Mouse (Mus musculus): Measurements from ENCODE around the gene Mdc1. TPM values are rescaled to one million over a fixed set of nuclear protein-coding genes. Genes with fewer than 3 reads are reported as not detected.

Mdc1 gene
- 10 to 100 TPM; 21.9 to 27.1 TPM for total RNA-seq (2021)
- long read RNA-seq, experiment 1, partial matches to known transcripts = 0 of 1 reads
- long read RNA-seq, experiment 1, other reads (novel, unspliced or antisense) = 1 of 1 reads
- long read RNA-seq, experiment 2 = 0 reads

DNA sequence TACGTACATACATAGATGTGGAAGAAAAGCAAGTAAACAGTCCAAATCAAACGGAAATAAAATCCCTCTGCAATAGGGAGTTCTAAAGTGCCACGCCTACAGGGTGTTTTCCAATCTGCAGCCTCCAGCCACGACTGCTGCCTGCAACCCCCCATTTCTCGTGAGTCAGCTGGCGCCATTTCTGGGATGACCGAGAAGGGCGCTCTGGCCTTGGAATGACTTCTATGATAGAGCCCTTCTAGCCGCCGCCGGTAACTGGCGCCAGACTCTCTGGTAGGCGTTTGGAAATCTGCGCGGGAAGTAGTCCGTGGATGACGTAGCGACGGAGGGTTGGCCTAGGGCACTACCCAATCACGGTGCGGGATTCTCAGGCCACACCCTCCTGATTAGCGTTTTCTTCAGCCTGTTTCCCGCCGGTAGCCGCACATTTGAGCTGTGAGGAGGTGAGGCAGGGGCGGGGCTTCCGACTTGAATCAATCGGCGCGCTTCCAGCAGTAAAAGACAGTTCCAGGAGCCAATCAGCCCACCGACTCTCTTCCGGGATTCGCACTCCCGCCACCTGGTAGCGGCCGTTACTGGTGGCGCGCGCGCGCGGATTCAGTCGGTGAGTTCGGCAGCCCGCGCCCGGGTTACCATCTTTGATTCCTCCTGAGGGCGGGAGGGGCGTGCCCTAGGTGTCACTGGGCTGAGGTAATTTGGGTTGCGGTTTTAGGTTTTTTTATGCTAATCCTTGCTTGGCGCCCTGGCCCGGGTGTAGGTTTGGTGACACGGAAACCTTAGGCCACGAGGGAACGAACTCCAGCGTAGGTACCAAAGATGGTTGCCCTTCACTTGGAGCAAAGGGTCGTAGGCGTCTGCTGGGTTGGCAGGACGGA is at the start of gene Mdc1:
Gene Mdc1 (plus strand): TSS at position 440 of the 875 bp plus-strand sequence.
- peak; percentile 98 for DNase-seq

GRCm38 (mm10) chr17:35792837-35793236 is 48.5 kb upstream of the Mdc1 start:
- DNase-seq = no peak

DNA sequence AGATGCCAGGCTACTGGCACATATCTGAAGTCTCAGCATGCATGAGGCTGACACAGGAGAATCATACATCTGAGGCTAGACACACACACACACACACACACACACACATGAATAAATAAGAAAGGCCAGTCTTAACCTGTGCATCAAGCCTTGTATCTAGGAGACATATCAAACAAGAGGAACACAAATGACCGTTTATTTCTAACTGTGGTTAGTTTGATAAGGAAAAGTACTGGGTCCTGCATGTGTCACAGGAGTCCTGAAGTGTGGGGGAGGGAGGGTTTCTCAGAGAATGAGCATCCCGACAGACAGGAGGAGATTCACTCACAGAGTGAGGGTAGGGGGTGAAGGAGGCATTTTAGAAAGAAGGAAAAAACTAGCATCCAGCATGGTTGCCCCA is 46.2 kb upstream of the Mdc1 start:
- DNase-seq = no peak

DNA sequence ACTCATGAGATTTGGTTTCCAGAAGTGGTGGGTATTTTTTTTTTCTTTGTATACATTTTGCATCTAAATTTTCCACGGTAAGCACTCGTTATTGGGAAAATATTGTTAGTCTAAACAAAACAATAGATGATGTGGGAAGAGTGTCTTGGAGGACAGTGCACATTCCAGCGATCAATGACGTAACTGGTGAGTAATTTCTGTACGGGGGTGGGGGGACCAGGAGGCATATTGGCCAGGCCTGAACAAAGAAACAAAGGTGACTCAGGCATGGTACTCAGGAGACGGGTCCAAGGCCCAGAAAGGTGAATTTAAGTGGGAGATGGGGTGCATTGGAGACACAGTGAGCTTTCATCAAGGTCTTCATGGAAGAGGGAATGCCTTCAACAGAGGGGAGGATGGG is 45.7 kb upstream of the Mdc1 start:
- no peak for DNase-seq

DNA sequence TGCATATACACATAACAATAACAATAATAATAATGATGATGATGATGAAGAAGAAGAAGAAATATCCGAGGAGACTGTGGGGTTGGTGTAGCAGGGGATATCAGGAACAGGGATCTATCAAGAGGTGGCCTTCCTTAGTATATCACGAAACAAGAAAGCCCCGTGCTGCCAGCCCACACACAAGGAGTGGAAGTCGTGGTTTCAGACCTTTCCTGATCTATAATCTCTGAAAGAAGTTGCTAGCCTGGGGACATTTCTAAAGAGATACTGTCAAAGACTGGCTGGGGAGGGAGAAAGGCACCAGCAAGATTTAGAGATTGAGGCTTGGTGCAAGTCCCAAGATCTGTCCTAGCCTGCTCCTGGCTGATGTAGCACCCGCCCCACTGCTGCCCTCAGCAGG is 44.5 kb upstream of the Mdc1 start:
- DNase-seq = no peak

- no peak for DNase-seq
Observed at GRCm38 (mm10) chr17:35800905-35801304, 40.4 kb upstream of the Mdc1 start.

- no peak for DNase-seq
Observed at GRCm38 (mm10) chr17:35803020-35803419, 38.3 kb upstream of the Mdc1 start.

- DNase-seq = peak; percentile 22
Observed at GRCm38 (mm10) chr17:35803858-35804399, 37.4 kb upstream of the Mdc1 start.

DNA sequence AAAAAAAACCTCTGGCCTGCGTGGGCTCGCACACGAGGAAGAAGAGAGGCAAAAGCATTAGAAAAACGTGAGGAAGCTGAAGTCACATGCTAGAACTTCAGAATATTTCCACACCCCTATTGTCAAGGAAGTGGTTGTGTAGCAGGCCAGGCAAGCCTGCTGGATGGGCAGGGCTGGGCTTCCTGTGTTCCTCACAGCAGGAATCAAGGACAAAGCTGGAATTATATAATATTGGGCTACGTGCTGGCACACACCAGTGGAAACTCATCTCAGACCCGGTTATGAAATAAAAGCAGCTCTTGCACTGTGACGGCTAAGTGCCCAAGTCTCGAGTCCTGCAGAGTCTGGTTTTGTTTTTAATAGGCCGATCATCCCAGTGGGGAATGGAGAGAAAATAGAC is 33.2 kb upstream of the Mdc1 start:
- DNase-seq = peak; percentile 73

DNA sequence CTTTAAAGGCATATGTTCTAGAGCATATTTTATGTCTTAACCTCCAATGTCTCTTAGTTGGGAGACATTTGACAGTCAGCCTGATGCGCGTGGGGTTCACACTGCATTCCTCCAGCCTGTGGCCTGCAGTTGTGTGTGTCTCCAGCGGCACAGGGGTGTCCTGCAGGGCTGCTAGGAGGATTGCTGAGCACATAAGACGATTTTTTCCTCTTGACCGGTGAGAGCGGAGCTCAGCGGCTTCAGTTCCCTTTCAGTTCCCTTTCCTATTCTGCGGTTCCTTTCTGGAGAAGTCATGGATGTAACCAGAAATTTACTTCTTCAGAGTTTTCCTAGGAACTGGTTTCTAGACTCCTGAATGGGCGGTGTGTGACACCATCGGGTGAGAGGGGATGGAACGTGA is 31.9 kb upstream of the Mdc1 start:
- DNase-seq = no peak

GRCm38 (mm10) chr17:35810900-35811648 is 30.2 kb upstream of the Mdc1 start:
- no peak for DNase-seq

- DNase-seq = no peak
Observed at GRCm38 (mm10) chr17:35812307-35812706, 29.0 kb upstream of the Mdc1 start.

DNA sequence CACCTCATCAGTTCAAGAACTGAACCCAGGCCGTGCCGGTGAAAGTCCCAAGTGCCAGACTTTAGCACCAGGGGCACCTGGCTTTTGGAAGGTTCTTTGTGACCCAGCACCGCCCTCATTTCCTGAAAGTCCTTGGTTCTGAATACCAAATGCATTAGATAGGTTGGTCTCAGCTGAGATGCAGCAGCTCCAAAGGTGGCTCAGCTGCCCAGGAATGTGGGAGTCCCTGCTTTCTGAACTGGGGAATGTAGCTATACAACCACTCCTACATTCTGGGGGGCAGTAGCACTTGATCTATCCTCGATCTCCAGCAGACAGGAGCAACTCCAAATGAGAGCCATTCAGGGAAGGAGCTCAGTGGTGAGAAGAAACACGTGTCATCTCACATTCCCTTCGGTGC is 28.6 kb upstream of the Mdc1 start:
- DNase-seq = no peak

DNA sequence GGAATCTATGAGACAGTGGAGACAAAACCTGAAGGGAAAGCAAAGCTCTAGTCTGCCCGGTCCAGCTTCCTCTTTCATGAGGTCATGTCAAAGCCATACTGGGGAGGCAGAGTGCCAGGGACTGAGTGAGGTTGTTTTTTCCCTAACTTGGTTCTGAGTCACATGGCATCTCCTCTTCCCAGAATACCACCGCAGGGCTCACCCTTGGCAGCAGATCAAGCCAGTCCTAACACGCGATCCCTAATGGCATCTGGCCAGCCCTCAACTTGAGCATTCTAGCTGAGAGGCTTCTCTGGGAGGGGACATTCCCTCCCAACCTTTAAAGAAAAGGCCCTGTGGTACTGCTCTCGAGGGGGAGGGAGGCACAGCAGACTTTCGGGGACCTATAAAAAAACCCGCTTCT is 28.1 kb upstream of the Mdc1 start:
- peak; percentile 93 for DNase-seq

DNA sequence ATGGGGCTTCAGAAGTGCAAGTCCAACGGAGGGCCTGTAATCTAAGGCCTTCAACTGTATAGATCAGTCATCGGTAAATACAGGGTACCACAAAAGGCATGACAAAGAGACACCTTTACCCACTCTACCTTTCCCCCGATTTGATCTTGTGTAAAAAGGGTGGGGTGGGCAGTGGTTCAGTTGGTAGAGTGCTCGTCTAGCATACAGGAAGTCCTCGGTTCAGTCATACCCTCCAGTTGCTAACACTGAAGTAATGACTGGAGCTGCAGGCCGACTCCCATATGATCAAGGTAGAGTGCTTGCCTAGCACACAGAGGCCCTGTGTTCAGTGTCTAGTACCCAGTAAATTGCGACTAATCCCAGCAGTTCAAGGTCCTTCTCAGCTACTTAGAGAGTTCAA is 27.7 kb upstream of the Mdc1 start:
- DNase-seq = no peak

GRCm38 (mm10) chr17:35814678-35815077 is 26.6 kb upstream of the Mdc1 start:
- no peak for DNase-seq

GRCm38 (mm10) chr17:35815836-35816235 is 25.5 kb upstream of the Mdc1 start:
- no peak for DNase-seq

GRCm38 (mm10) chr17:35816686-35817085 is 24.6 kb upstream of the Mdc1 start:
- no peak for DNase-seq

- DNase-seq = no peak
Observed at GRCm38 (mm10) chr17:35817226-35817625, 24.1 kb upstream of the Mdc1 start.

DNA sequence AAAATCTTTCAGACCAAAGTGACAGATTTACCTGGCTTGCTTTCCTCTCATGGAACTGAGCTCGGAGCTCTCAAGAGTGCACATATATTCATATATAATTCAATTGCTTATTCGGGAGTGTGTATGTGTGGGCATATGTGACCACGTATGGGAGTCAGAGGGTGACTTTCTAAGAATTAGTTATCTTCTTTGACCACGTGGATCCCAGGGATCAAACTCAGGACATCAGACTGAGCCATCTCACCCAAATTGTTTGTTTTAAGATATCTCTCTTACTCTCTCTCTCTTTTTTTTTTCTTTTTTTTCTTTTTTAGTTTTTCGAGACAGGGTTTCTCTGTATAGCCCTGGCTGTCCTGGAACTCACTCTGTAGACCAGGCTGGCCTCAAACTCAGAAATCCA is 21.2 kb upstream of the Mdc1 start:
- DNase-seq = no peak

DNA sequence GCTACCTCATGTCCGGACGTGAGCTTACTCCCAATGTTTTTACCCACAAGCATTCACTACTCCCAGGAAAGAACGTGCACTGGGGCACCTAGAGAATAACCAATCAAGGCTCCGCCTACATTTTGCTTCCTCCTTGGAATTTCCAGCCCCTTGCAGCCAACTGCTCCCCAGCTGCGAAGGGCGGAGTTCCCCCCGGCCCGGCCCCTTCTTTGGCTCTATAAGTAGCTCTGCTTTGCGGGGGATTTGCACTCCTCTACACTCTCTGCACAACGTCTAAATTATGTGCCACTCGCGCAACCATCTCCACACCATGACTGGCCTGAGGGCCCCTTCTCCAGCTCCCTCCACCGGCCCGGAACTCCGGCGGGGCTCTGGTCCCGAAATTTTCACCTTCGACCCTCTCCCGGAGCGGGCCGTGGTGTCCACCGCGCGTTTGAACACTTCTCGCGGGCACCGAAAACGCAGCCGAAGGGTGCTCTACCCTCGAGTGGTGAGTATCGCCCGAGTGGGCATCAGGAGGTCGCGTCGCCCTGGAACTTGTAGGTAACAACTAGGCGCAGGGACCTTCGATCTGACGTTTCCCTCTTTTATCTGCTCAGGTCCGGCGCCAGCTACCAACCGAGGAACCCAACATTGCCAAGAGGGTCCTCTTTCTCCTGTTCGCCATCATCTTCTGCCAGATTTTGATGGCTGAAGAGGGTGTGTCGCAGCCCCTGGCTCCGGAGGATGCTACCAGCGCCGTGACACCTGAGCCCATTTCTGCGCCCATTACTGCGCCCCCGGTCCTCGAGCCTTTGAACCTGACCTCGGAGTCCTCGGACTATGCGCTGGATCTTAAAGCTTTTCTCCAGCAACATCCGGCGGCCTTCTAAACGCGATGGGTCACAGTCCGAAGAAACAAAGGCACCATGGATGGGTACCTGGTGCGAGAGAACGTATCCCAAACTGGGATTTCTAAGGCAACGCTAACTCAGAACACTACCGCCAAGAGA is 19.6 kb upstream of the Mdc1 start, which contains the start of gene Ier3:
Gene Ier3 (plus strand): TSS at position 246 of the 992 bp plus-strand sequence.
- peak; percentile 89 for DNase-seq

DNA sequence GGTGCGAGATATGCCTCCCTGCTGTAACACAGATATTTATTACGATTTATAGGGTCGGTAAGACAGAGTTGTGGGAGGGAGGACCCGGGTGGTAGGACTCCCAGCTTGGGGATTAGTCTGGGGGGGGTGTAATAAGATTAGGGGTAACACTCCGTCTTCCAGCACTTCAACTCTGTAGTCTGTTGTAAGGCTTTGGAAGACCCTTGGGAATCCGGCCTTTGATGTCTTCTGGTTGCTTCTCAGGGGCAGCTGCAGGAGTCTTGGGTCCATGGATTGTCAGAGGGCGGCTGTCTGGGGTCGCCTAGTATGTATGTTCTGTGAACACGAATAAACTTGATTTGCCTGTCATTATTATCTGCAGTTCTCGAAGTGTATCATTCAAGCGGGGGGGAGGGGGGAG is 18.8 kb upstream of the Mdc1 start:
- no peak for DNase-seq
